Mouse (Mus musculus) cerebellum, adult 11 months (tissue): ENCODE measurements around the gene Ccnc.
A peak's percentile ranks its signal among the peaks of the same experiment; 100 is the strongest.

Experiments used
- DNase-seq: peaks from one replicate; pipeline ENCODE4 v3.0.0; 2022

Ccnc gene

DNA sequence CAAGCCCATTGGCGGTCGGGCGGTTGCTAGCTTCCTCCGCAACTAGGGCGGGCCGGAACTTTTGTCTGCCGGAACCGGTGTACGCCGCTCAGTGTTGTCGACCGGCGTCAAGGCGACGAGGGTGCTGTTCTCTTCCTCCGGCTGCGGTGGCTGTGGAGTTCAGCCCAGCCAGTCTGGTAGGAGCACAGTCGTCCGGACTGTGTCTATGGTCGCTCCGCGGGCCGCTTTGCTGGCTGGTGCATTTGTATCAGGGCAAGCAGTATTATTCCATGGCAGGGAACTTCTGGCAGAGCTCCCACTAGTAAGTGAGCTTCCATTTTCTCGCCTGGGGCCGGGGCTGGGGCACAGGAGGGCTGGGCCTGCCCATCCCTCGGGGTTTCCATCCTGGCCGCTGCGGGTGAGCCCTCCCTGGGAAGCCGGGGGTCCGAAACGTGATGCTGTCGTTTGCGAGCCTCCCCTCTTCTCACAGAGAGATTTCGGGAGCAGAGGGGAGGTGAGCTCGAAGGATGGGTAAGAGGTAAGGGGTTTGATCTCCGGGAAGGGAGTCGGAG, at the start of gene Ccnc:
TSS of gene Ccnc (plus strand) at position 87 of the 551 bp plus-strand sequence.
- DNase-seq: peak; percentile 88

DNA sequence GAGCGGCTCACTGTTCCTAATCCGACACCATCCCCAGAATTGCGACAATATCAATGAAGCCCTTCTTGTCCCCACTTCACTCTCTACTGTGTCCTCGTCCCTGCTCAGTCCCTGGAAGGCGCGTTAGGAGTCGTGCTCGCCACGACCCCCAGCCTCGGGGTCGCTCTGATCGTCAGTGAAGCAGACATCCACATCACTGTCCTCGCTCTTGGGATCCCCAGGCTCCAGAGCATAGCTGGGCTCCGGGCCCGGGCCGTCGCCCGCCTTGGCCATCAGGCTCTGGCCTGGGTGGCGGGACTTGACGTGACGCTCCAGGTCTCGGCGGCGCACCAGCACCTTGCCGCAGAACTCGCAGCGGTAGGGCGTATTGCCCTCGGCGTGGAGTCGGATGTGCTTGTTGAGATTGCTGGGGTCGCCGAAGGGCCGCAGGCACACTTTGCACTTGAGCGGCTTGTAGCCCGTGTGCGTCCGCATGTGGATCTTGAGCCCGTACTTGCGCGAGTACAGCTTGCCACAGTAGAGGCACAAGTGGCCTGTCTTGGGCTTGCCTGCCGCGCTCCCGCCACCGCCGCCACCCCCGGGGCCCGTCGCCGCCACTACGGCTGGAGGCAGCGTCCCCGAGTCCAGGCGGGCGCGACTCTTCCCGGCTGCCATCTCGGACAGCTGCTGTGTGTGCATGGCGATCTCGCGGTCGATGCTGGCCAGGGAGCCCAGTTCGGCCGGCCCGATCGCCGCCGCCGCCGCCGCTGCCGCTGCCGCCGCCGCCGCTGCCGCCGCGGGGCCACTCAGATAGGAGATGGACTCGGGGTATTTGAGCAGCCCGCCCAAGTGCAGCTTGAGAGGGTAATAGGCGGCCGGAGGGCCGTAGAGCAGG, 49.2 kb upstream of the Ccnc start:
- no peak for DNase-seq

DNA sequence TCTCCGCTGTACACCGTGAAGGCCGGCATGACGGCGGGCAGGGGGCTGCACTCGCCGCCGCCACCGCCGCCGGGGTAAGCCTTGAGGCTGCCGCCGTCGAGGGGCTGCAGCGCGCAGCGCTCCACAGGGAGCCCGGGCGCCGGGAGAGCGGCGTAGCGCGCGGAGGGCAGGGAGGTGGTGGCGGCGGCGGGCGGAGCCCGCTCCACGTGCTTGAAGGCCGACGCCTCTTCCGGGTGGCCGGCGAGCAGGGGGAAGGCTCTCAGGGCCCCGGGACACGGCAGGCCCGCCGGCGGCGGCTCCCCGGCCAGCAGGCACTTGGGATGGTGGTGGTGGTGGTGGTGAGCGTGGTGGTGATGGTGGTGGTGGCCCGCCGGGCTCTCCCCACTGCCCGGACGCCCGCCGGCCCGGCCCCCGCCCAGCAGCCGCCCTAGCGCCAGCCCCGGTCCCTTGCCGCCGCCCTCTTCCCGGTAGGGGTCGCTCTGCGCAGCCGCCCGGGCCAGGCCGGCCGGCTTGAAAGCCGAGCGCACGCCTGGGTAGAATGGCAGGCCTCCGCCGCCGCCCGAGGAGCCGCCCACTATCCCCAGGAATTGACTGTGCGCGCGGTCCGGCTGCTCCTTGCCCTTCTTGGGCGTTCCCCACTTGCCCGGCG, 48.4 kb upstream of the Ccnc start:
- DNase-seq: no peak

DNA sequence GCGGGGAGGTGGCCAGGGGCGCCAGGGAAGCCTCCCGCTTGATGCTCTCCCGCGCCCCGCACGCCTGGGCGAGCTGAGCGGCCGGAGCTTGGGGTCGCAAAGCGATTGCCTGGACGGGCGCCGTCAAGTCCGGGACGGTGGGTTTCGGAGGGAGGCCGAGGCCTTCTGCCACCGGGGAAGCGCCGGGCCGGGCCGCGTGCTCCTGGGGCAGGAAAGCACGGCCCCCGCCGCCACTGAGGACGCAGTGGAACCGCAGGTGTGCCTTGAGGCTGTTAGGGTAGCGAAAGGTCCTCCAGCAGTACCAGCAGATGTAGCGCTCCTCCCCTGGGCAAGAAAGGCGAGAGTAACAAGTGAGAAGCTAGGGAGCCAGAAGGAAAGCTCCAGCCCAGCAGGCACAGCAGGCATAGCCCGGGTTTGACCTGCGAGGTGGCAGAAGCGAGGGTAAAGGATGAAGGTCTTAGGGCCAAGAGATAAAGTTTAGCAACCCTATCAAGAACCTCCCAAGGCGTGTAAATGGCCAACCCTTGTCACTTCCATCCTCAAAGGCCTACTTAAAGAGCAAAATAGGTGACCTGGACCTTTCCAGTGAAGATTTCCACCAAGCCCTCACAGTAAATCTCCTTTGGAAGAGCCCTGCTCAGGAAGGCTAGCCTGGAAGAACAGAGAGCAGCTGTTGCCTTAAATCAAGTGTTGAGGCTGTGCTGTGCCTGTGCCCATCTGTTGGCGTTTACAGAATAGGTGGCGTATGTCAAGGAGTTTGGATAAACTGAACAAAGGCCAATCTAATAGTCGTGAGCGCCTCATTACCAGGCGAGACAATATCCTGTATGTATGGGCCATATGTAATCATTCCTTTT, 47.6 kb upstream of the Ccnc start:
- no peak for DNase-seq

DNA sequence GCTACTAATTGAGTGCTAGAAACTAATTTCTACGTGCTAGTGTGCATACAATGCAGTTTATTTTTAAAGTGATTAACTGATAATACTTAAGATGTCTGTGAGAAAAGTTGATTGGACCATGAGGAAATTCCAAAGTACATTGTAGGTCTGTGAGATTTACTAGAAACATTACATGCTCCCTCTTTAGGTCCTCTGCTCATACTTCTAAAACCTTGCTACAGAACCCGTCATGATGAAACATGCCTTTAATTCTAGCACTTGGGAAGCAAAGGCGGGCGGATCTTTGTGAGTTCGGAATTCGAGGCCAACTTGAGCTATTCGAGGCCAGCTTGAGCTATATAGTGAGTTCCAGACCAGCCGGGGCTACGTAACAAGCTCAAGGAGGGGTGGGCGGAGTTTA, 46.5 kb upstream of the Ccnc start:
- DNase-seq: no peak

DNA sequence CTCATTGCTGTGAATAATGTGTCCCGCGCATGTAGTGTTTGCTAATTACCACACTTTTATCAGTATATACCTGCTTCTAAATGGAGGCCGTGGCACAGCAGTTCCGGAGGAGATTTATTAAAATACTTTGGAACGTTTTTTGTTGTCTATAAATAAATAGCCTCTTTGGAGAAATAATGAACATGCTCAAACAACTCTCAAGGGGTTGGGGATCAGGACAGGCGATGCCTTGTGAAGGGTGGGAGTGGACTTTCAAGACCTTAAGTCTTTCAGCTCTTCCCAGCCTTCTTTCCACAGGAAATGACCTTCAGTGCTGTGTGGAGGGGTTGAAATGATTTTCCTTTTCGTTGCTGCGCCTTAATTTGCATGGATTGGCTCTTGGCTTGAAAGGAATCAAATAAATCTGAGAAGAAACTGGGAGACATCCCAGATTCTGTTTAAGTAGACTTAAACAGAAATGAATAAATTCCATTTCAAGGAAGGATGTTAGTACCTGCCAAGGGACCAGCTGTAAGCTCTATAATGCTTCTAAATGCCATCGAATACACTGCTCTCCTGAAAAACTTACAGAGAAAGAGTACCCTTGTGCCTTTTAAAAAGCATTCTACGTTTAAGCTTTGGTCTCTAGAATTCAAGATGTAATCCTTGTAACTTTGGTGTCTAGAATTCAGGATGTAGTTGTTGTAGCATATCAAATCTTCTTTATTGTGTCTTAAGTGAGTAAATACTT, 44.9 kb upstream of the Ccnc start:
- DNase-seq: no peak

DNA sequence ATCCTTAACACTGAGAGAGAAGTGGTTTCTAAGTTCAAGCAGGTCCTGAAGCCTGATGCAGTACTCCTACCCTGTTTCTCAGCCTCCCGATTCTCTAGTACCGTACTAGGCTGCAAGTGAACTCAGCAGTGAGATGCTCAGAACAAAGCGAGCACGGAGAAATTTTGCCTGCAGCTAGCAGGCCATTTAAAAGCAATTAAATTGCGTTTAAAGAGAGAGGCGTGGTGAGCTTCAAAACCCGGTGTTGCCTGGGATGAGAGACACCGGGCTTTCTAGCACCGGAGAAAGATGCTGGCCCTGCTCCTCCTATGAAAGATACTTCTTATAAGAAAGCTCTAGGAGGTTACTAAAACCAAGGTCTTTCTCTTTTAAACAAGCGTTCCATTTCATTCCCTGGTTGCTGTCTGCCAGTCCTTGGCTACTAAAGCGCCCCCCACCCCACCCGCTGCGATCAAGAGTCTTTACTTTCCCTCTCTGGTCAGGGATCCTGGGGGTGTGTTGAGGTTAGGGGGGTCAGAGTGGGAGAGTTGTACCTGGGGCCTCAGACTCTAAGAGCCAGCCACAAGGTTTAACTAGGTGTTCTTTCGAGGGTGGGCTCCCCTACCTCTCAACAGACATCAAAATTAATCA, 43.0 kb upstream of the Ccnc start:
- DNase-seq: no peak

DNA sequence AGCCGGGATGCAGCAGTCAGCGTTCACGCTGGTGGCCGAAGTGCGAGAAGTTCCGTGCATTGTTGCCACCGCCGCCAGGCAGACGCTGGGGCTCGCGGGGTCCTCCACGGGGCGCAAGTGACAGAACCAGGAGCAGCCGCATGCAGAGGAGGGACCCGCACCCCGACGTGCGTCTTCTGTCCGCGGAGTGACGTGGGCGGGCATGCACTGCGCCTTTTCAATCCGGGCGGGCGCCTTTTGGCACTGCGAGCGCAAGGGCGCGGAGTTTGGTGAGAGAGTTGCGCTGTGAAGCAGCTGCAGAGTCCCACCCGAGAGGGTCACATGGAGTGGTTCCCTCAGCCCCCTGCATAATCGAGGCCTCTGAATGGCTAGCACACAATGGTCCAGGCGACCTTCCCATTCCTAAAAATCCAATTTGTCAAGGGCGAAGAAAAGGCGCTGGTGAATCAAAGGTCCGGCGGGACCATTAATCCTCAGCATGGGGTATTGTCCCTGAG, 41.9 kb upstream of the Ccnc start, which contains the start of gene Prdm13:
TSS of gene Prdm13 (minus strand) at position 369 of the 497 bp plus-strand sequence.
- DNase-seq: no peak

DNA sequence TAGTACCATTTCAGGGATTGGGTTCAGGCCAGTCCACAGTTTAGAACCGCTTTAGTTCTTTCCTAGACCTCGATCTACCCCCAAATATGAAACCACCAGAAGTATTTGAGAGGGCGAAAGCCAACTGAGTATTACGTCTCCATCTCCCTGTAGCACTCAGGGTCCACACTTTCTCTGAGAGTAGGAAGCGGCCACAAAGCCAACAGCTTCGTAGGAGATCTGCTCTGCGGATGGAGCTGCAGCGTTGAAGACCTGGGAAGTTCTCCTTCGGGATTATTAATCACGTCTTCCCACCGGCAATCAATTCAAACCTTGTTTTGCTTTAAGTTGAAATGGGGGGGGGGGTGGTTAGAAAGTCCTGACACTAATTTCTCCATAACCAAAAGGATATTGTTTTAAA, 41.1 kb upstream of the Ccnc start:
- no peak for DNase-seq

DNA sequence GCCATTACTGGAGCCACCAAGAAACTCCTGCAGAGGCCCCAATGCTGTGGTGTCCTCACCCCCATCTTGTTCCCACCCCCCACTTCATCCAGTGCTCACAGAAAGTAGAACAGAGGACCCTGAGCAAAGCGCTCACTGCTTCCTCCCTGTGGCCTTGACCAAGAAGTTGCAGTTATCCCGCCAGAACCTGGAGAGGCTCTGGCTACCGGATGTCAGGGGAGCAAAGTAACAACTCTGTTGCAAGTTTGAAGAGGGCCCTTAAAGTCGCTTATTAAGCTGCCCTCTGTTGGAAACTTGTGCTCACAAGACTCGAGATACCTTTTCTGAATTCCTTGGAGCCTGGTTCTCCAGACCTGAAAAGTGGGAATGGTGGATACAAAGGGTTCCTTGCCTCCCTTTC, 40.6 kb upstream of the Ccnc start:
- no peak for DNase-seq

DNA sequence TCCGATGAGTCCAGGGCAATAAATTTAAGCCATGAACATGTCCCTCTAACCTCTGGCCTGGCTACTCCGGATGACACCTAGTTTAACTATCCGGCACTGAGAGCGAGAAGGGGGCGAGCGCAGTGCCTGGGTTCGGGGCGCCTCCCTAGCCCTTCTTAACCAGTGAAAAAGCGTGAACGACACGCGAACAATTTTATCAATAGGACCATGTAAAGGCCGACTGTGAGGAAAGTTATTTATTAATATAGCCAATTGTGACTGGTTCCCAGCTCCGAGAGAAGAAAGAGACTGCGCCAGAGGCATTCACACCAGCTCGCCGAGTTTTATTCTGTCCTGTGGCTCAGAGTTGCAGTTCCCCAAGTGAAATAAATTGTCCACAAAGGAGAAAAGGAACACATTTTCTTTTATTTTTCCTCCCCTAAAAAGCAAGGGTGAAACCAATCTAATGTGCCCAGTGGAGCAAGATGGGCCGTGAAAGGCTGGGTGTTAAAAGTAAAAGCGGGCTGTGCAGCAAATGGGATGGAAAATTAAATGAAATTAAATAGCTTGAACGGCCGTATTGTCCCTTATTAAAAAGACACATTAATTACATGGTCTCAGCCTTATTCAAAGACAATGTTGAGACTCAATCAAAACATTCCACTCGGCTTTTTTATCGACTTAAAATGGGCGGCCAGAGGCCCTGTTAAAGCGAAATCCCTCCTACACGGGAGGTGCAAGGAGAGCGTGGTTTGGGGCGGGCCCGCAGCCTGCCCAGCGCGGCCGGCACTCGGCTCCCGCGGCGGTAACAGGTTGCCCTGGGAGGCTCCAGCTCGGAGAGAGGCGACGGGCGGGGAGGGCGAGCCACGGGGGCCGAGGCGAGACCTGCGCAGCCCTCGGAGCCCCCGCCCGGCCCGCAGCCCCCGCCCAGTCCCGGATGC, 39.5 kb upstream of the Ccnc start:
- no peak for DNase-seq

DNA sequence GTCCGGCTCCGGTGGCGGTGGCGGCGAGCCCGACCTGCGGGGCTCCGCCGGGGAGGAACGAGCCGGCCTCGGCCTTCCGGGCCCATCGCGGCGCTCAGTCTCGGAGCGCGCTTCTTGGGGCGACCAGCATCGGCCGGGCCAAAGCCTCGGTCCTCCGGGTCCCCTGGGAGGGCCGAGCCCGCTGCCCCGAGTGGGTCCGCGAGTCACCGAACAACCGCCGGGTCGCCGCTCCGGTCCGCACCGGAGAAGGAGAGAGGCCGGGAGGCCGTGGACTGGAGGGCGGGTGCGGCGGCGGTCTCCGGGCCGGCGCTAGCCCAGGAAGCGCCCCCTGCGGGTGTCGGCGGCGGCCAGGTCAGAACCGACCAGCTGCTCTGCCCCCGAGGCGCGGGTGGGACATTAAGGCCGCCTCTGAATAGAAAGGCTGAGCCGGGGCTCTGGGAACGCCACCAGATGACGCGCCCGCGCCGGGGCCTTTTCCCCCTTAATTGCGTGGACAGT, 38.7 kb upstream of the Ccnc start:
- no peak for DNase-seq

DNA sequence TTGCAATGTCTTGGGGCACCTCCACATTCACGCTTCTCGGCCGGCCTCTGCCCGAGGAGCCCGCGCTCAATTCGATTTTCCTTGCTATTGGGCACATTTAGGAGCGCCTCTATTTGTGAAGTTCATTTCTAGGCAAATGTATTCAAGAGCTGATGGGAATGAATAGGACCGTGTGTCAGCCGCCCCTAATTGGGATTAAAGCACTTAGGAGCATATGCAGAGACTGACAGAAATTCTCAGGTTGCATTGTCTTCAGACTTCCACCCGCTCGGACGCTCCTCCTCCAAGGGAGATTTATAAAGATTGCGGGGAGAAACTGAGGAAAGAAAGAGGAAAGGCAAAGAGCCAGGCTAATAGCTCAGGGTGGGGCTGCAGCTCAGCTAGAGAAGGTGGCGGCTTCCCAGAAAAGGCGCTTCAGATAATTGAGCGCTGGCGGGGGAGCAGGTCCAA, 38.0 kb upstream of the Ccnc start:
- no peak for DNase-seq

DNA sequence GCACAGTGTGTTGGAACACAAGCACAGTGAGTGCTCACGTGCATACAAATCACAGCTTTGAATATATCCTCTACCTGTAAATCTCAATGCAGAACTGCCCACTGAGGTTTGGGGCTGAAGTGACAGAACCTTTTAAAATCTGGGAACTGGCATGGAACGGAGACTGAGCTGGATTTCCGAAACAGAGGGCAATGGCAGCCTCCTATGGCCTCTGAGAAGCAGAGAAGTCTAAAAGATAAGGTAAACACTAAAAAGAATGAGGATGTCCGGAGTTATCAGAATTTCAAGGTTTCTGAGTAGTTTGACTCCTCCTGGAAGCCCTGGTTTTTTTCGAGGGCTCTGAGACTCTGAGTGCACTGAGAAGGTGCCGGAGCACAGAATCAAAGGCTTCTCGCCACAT, 37.3 kb upstream of the Ccnc start:
- no peak for DNase-seq

DNA sequence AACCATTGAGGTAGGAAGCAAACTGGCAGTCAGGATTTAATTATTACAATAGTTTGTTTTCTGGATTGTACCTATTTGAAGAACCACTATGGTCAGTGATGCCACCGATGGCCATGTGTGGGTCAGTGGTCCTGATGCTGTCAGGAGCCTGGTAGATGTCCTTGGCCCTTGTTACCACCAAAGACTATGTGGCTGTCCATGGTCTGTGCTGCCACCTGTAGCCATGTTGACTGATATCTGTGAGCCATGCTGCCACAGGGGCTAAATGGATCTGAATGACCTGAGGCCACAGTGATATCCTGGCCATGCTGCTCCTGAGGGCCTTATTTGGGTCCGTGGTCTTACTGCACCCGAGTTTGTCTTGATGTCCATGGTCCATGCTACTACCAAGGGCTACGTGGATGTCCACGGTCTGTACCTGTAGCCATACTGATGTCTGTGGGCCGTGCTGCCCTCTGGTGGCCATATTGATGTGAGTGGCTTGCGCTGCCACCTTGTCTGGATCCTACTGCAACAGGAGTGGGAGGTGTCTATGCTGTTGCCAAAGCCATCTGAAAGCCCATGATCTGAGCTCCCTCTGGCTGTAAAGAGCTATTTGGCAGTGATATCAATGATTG, 31.8 kb upstream of the Ccnc start:
- no peak for DNase-seq

DNA sequence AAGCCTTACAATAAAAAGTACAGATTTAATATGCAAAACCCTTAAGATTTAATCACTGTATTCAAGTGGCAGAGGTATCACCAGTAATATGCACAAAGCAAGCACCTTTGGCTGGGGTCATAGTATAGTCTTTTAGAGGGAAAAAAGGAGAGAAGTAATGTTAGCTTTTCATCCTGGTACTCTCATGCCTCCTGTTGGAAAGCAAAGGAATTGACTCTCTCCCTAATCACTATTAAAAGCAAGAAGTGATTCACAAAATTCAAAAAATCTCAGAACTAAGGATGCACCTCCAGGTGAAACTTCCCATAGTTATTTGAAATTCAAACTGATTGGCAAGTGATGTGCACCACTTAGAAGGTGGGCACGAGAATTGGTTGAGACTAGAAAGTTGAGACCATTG, 22.5 kb upstream of the Ccnc start:
- DNase-seq: no peak

DNA sequence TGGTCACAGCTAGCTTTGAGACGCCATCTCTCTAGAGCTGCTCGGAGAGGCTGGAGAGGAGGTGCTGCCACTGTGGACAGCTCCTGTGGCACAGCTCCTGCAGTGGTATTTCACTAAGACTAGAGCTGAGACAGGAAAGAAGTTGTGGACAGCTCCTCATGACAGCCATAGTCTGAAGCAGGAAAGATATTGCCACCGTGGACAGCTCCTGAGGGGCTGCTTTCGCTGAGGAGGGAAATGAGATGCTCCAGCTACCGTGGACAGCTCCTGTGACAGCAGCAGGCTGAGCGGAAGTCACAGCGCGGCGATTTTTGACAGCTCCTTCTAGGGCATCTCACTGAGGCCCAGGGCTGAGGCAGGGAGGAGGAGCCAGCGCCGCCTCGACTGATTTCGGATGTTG, 15.4 kb upstream of the Ccnc start:
- DNase-seq: no peak

DNA sequence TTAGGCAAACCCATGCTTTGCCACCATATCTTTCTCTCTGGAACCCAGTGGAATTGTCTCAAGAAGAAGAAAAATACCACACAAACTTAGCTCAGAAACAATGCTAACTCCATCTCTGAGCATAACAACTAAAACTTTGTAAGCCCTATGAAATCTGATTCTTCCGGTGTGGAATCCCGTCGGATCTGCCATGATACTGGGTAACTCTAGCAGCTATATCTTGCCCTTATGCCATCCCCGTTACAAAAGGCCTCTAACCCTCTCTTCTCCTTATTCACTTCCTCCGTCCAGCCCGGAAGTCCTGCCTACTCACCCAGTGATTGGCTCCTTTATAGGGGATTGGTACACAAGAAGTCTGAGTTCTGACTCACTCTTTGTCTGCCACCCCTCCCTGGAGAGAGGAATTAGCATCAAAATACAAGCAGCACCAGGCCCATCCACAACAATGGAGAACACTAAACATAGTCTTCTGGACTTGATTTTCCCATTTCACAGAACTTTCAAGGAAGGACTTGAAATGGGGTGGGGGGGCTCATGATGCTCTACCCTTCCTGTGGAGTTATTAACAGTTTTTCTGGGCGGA, 4.7 kb upstream of the Ccnc start:
- no peak for DNase-seq

DNA sequence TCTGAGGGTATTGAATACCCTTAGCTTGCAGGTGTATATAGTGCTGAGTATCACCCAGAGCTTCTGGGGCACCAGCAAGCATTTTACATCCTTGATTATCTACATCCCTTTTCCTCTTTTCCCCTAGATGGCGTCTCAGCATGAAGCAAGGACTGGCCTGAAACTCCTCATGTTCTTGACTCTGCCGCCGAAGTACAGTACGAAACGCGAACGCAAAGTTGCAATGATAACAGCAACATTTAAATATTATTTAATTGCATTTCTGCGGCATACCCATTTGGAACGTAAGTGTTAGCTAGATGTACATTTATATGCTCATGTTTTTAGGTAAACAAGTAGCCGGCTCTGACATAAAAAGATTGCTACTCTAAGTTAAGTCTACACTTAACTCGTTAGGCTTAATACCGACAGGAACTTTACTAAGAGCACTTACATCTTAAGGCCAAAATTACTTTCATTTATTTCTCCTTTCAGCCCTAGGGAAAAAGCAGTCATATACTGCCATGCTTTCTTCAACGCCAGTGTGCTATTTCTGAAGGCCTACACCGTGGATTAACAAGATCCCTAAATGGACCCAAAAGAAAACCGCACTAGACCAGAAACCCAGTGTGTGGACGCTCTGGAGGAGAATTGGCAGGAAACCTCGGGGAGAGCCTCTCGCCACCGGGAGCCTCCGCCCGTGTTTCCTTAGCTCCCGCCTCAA, 438 bp upstream of the Ccnc start:
- DNase-seq: peak; percentile 32
